Mouse (Mus musculus): ENCODE results near the gene Zfp385c. TPM values are rescaled to one million over a fixed set of nuclear protein-coding genes. Genes with fewer than 3 reads are reported as not detected.

Zfp385c gene
- polyA plus RNA-seq, 1 experiment from 2014 or later, result 0.18 TPM

- peaks cover 21% of the 10 kb centered on the region for H3K36me3 ChIP-seq (ENCODE audit: control insufficient read depth, insufficient read depth, low read length)
- no peak overlapping the region for H3K4me3 ChIP-seq (ENCODE audit: low read depth, low read length)
- ATAC-seq (ENCODE audit: low FRiP score, low TSS enrichment) (peak; percentile 38; the same call in 1 of the 2 replicates), DNase-seq (ENCODE audit: low spot score) (peak; percentile 41)
- TF ChIP-seq EP300 (optimal IDR thresholded peaks at IDR 0.05) (no peak), CTCF (IDR thresholded peaks at IDR 0.05; ENCODE audit: low read depth) (no peak)
- no peaks in the 10 kb centered on the region for H3K9me3 ChIP-seq (ENCODE audit: control insufficient read depth, low read length)
- H3K27ac ChIP-seq (replicated peaks), result peak overlapping the region; percentile 67; the same call in 1 of the 2 replicates
- H3K9ac ChIP-seq (ENCODE audit: low read length), result no peak overlapping the region
- H3K27me3 ChIP-seq (ENCODE audit: control insufficient read depth, insufficient read depth, low read length), result no peaks in the 10 kb centered on the region
- H3K4me1 ChIP-seq (replicated peaks; ENCODE audit: control insufficient read depth, insufficient read depth), result peaks cover 8% of the 10 kb centered on the region
- 59% methylated on average over 4 of the region's 4 CpGs for WGBS
- H3K4me2 ChIP-seq (replicated peaks; ENCODE audit: low read depth), result peak overlapping the region; percentile 95
These were observed 18.7 kb upstream of the Zfp385c start for GRCm38 (mm10) chr11:100710977-100711376.

DNA sequence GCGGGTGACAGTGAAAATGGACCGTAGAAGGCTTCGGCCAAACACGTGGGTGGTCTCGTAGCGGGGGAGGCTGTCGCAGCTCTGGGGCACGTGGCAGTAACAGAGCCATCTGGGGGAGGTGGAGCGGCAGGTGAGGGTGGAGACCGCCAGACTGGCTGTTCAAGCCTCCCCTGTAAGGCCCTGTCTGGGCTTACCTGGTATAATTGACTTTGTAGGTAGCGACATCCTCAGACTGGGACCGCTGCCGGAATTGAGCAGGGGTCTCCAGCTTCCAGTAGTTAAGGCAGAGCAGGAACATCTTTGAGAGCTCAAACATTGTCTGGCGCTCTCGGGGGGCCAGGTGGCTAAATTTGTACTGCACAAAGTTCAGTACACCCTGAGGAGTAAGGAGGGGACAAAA lies 18.3 kb upstream of the Zfp385c start:
- Histone ChIP-seq H3K27me3 (ENCODE audit: control insufficient read depth, insufficient read depth, low read length) (no peaks in the 10 kb centered on the region), H3K9ac (ENCODE audit: low read length) (no peak overlapping the region), H3K36me3 (ENCODE audit: control insufficient read depth, insufficient read depth, low read length) (peaks cover 22% of the 10 kb centered on the region), H3K27ac (replicated peaks) (no peak overlapping the region), H3K9me3 (ENCODE audit: control insufficient read depth, low read length) (no peaks in the 10 kb centered on the region), H3K4me1 (replicated peaks; ENCODE audit: control insufficient read depth, insufficient read depth) (peaks cover 8% of the 10 kb centered on the region), H3K4me2 (replicated peaks; ENCODE audit: low read depth) (no peak overlapping the region), H3K4me3 (ENCODE audit: low read depth, low read length) (no peak overlapping the region)
- 85% methylated on average over 15 of the region's 15 CpGs for WGBS
- DNase-seq (ENCODE audit: low spot score), result no peak
- ATAC-seq (ENCODE audit: low FRiP score, low TSS enrichment), result no peak
- no peak for TF ChIP-seq EP300 (optimal IDR thresholded peaks at IDR 0.05)
- no peak for TF ChIP-seq CTCF (IDR thresholded peaks at IDR 0.05; ENCODE audit: low read depth)

GRCm38 (mm10) chr11:100709201-100709810 lies 17.1 kb upstream of the Zfp385c start:
- H3K27ac ChIP-seq (replicated peaks), result no peak overlapping the region
- ATAC-seq (ENCODE audit: low FRiP score, low TSS enrichment) (no peak), DNase-seq (ENCODE audit: low spot score) (no peak)
- no peaks in the 10 kb centered on the region for H3K27me3 ChIP-seq (ENCODE audit: control insufficient read depth, insufficient read depth, low read length)
- no peak for TF ChIP-seq EP300 (optimal IDR thresholded peaks at IDR 0.05)
- no peak for TF ChIP-seq CTCF (IDR thresholded peaks at IDR 0.05; ENCODE audit: low read depth)
- H3K9me3 ChIP-seq (ENCODE audit: control insufficient read depth, low read length), result no peaks in the 10 kb centered on the region
- H3K36me3 ChIP-seq (ENCODE audit: control insufficient read depth, insufficient read depth, low read length), result peaks cover 29% of the 10 kb centered on the region
- H3K9ac ChIP-seq (ENCODE audit: low read length), result no peak overlapping the region
- no peak overlapping the region for H3K4me2 ChIP-seq (replicated peaks; ENCODE audit: low read depth)
- no peak overlapping the region for H3K4me3 ChIP-seq (ENCODE audit: low read depth, low read length)
- peaks cover 6% of the 10 kb centered on the region for H3K4me1 ChIP-seq (replicated peaks; ENCODE audit: control insufficient read depth, insufficient read depth)
- WGBS, result 92% methylated on average over 9 of the region's 9 CpGs

DNA sequence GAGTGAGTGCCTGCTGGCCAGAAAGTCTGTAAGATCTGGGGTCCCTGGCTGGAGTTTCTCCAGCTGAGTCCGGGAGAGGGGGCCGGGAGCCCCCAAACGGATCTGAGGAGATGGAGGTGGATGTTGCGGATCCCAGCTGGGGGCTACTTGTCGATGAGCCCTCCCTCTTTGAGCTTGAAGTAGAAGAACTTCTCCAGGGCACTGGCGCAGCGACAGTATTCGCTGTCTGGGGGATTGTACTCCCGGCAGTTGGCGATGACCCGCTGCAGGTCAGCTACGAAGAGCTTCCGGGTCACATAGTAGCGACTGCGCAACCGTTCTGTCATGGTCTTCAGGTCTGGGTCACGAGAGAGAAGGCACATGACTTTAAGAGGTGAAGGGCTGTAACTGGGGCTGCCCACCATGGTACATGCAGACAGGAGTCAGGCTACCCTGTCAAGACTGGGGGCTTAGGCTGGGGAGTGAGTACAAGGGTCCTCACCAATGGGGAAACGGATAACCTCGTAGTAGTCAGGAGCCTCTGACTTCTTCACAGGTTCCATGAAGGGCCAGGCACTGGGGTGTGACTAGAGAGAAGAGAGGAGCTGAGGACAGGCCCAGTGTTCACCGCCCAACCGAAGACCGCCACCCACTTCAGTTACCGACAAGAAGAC lies 13.0 kb upstream of the Zfp385c start:
- Histone ChIP-seq H3K9ac (ENCODE audit: low read length) (no peak overlapping the region), H3K27me3 (ENCODE audit: control insufficient read depth, insufficient read depth, low read length) (no peaks in the 10 kb centered on the region), H3K4me1 (replicated peaks; ENCODE audit: control insufficient read depth, insufficient read depth) (0 out of 2 replicates have a peak, but pooled peaks cover 3% of the 10 kb centered on the region), H3K27ac (replicated peaks) (no peak overlapping the region), H3K4me3 (ENCODE audit: low read depth, low read length) (no peak overlapping the region), H3K4me2 (replicated peaks; ENCODE audit: low read depth) (no peak overlapping the region), H3K36me3 (ENCODE audit: control insufficient read depth, insufficient read depth, low read length) (peaks cover 29% of the 10 kb centered on the region), H3K9me3 (ENCODE audit: control insufficient read depth, low read length) (no peaks in the 10 kb centered on the region)
- TF ChIP-seq EP300 (optimal IDR thresholded peaks at IDR 0.05) (no peak), CTCF (IDR thresholded peaks at IDR 0.05; ENCODE audit: low read depth) (no peak)
- ATAC-seq (ENCODE audit: low FRiP score, low TSS enrichment) (no peak), DNase-seq (ENCODE audit: low spot score) (no peak)
- whole genome bisulfite sequencing, result 92% methylated on average over 23 of the region's 23 CpGs

GRCm38 (mm10) chr11:100703851-100704531 lies 11.7 kb upstream of the Zfp385c start, which contains the start of gene Dhx58:
Dhx58 (minus strand) TSS chr11:100704271.
- no peak for DNase-seq (ENCODE audit: low spot score)
- Histone ChIP-seq H3K27ac (replicated peaks) (0 out of 2 replicates have a peak within 1 kb of the TSS, but pooled peaks have one; percentile 24), H3K36me3 (ENCODE audit: control insufficient read depth, insufficient read depth, low read length) (peaks cover 25% of the 10 kb centered on the region), H3K4me2 (replicated peaks; ENCODE audit: low read depth) (peak within 1 kb of the TSS; percentile 46), H3K9me3 (ENCODE audit: control insufficient read depth, low read length) (no peaks in the 10 kb centered on the region), H3K4me1 (replicated peaks; ENCODE audit: control insufficient read depth, insufficient read depth) (0 out of 2 replicates have a peak, but pooled peaks cover 3% of the 10 kb centered on the region), H3K9ac (ENCODE audit: low read length) (peak within 1 kb of the TSS; percentile 41; the same call in 1 of the 2 replicates), H3K27me3 (ENCODE audit: control insufficient read depth, insufficient read depth, low read length) (no peaks in the 10 kb centered on the region), H3K4me3 (ENCODE audit: low read depth, low read length) (peak within 1 kb of the TSS; percentile 19)
- no peak; the same call in 1 of the 2 replicates for ATAC-seq (ENCODE audit: low FRiP score, low TSS enrichment)
- WGBS, result 57% methylated on average over 7 of the region's 7 CpGs
- no peak for TF ChIP-seq CTCF (IDR thresholded peaks at IDR 0.05; ENCODE audit: low read depth)
- TF ChIP-seq EP300 (optimal IDR thresholded peaks at IDR 0.05), result no peak
